Mouse (Mus musculus) left cerebral cortex, adult 9 months (tissue): ENCODE data around the gene Sct.
"Not testable (repeated sequence)": the region's sequence is repeated elsewhere in the genome, so short reads cannot be mapped to it uniquely, and the experiment has no call there.

Source experiments
- DNase-seq, 2 experiments: peaks; one replicate each; pipeline ENCODE4 v3.0.0; 2022; ENCODE audit warnings: low spot score in 2 of 2

The Sct gene

GRCm38 (mm10) chr7:141291921-141292582 lies 13.1 kb upstream of the Sct start, which contains the start of gene Drd4:
TSS of gene Drd4 (plus strand) at chr7:141292006.
- no peak for DNase-seq

DNA sequence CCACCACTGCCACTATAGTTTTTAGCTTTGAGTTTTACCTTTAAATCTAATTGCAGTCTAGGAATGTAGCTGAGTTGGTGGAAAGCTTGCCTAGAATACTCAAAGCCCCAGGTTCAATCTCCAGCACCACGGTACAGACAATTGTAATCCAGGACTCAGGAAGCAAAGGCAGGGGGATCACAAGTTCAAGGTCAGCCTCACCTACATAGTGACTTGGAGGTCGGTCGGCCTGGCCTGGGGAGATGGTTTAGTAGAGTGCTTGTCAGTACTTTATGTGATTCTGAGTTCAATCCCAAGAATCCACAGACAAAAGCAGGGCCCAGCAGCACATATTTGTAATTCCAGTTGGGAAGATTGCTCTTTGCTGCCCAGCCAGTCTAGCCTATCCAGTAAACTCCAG lies 9.1 kb upstream of the Sct start:
- DNase-seq: no peak

DNA sequence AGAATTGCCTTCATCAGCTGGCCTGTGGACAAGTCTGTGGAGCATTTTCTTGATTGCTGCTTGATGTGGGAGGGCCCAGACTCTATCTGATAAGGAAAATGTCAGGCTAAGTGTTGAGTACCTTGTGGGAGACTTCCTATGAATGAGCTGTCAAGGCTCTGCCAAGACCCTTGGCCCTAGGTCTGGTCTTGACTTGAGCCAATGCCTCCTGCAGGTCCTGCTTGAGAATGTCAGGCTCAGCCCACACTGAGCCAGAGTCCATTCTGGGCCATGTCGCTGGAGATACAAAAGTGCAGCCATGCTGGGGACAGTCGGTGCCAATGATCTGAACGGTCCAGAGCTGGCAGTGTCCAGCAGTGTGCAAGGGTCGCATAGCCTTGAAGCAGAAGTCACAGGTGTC lies 3.8 kb upstream of the Sct start:
- no peak for DNase-seq

DNA sequence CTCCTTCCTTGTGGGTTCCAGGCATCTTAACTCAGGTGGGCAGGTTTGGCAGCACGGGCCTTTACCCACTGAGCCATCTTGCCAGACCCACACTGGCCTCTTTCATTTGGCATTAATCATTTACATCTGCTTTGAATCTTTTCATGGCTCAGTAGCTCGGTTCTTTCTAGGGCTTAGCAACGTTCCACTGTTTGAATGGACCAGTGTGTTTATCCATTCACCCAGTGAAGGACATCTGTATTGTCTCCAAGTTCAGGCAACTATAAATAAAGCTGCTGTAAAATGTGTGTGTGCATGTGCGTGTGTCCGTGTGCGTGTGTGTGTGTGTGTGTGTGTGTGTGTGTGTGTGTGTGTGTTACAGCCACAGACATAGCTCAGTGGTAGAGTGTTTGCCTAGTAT lies 2.5 kb upstream of the Sct start:
- DNase-seq: no peak

- DNase-seq: no peak
These were observed 943 bp downstream of the Sct start for GRCm38 (mm10) chr7:141277701-141278678.

GRCm38 (mm10) chr7:141276546-141276945 lies 2.4 kb downstream of the Sct start, which contains the start of gene Cdhr5:
TSS of gene Cdhr5 (minus strand) at chr7:141276786.
- DNase-seq: no peak

- no peak for DNase-seq
These were observed 3.6 kb downstream of the Sct start for GRCm38 (mm10) chr7:141275356-141275755.

DNA sequence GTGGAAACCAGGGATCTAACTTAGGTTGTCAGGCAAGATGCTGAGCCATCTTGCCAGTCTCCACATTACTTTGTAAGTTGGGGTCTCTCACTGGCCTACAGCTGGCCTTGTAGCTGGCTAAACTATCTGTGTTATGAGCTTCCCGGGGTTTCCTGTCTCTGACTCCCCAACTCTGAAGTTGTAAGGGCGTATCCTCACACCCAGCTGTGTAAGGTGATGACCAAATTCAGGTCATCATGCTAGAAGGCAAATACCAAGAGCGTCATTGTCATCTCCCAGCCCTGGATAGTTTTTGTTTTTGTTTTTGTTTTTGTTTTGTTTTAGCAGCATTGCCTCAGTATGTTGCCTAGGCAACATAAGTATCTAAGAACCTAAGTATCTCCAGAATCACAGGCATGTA lies 8.3 kb downstream of the Sct start:
- no peak for DNase-seq

GRCm38 (mm10) chr7:141269273-141269545 lies 9.7 kb downstream of the Sct start:
- DNase-seq: no peak

- DNase-seq: no peak
These were observed 10.3 kb downstream of the Sct start for GRCm38 (mm10) chr7:141268466-141269272.

GRCm38 (mm10) chr7:141265739-141266561 lies 13.0 kb downstream of the Sct start, which contains the start of gene Irf7:
TSS of gene Irf7 (minus strand) at chr7:141266481.
- no peak for DNase-seq

GRCm38 (mm10) chr7:141265411-141265738 lies 13.6 kb downstream of the Sct start:
- no peak for DNase-seq

DNA sequence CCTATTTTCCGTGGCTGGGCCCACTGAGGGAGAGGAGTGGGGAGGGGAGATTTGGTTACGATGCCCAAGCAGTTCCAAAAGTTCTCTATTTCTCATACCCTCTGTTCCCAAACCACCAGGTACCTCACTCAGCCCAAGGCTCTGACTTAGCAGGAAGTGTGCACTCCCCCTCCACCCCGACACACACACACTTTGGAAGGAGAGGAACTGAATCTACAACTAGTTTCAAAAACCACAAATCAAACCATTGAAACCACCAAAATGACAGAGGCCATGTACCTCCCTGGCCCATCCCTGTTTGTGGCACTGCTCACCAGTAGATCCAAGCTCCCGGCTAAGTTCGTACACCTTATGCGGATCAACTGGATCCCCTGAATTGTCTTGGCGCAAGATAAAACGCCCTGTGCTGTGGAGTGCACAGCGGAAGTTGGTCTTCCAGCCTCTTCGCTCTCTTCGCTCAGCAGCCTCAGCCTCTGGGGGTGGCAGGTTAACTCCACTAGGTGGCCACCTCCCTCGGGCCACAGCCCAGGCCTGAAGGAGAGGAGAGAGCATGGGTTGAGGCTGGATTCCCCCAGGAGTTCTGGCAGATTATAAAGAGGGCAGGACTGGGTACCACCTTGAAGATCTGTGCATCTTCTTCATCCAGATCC lies 14.0 kb downstream of the Sct start:
- no peak for DNase-seq

DNA sequence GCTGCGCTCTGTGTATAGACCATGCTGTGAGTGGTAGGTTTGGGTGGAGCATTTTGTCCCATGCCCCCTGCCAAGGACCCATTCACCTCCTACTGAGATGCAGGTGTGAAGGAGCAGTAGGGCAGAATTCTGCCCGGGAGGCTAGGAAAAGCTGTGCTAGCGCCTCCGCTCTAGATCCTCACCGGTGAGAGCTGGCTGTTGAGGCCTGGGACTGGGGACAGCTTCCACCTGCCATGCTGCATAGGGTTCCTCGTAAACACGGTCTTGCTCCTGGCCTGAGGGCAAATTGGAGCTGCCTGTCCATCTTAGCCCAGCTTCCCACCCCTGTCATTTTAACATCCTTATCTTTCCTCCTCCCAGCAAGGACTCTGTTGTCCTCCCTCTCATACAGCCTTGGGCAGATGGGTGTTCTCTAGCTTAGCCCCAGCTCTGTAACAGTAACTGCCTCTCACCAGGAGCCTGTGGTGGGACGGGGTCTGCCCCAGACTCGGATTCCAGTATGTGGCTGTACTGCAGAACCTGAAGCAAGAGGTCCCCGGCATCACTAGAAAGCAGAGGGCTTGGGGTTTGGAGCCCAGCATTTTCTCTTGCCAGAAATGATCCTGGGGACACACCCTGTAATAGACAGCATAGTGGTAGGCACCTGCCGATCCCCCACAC lies 14.8 kb downstream of the Sct start:
- DNase-seq: no peak

- no peak for DNase-seq
These were observed 15.3 kb downstream of the Sct start for GRCm38 (mm10) chr7:141263640-141264039.

GRCm38 (mm10) chr7:141261480-141261879 lies 17.5 kb downstream of the Sct start:
- DNase-seq: no peak

- no peak for DNase-seq
These were observed 22.8 kb downstream of the Sct start for GRCm38 (mm10) chr7:141256159-141256558.

DNA sequence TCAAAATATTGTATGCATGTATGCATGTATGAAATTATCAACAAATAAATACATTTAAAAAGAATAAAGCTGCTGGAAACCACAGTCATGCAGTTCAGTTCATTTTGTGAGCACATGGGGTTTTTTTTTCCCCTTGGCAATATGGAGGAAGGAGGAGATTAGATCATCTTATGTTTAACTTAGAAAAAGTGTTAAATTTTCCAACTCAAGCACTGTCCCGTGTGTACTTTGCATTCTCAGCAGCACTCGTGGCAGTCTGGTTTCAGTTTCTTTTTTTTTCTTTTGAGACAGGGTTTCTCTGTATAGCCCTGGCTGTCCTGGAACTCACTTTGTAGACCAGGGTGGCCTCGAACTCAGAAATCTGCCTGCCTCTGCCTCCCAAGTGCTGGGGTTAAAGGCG lies 28.4 kb downstream of the Sct start:
- DNase-seq: not testable (repeated sequence)

GRCm38 (mm10) chr7:141231551-141231950 lies 47.4 kb downstream of the Sct start:
- no peak for DNase-seq

DNA sequence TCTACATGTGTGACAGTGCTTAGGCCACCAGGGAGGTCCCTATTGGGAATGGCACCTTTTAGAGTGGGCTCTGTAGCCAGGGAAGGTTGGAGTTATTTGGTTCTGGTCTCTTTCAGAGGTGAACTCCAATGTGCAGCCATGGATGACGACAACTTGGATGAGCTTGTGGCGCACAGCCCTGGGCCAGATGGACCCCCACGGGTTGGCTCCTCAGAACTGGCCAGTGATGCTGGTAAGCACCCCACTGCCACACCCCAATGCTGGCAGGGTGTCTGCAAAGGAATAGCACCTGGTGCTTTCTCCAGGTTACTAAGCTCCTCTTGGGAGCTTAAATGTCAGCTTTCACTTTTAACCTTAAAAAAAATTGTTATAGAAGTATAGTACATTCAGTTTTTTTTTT lies 47.8 kb downstream of the Sct start:
- DNase-seq: no peak
